Mouse (Mus musculus) heart, embryonic 10.5 days (tissue): ENCODE measurements around the gene Bicd2. TPM values are rescaled to one million over a fixed set of nuclear protein-coding genes. Genes with fewer than 3 reads are reported as not detected.

Experiments used
- DNase-seq: peaks from one replicate; pipeline ENCODE4 v3.0.0-alpha.2; 2017; ENCODE audit warnings: low spot score
- H3K27ac ChIP-seq: fragments of 300-500 bp; sonication (generic); 2 replicates; pipeline ENCODE4 v1.5.1; 2016; ENCODE audit warnings: mild to moderate bottlenecking
- H3K27me3 ChIP-seq: fragments of 300-500 bp; sonication (generic); 2 replicates; pipeline ENCODE4 v1.6.1; 2016; ENCODE audit warnings: mild to moderate bottlenecking; ENCODE audit not compliant: poor library complexity, insufficient read depth, severe bottlenecking
- H3K36me3 ChIP-seq: fragments of 300-500 bp; sonication (generic); 2 replicates; pipeline ENCODE4 v1.6.1; 2016; ENCODE audit warnings: mild to moderate bottlenecking, moderate library complexity
- H3K4me1 ChIP-seq: fragments of 300-500 bp; sonication (generic); 2 replicates; pipeline ENCODE4 v1.6.1; 2016; ENCODE audit warnings: mild to moderate bottlenecking
- H3K4me3 ChIP-seq: fragments of 300-500 bp; sonication (generic); 2 replicates; pipeline ENCODE4 v1.5.1; 2016; ENCODE audit warnings: mild to moderate bottlenecking, moderate library complexity
- H3K9me3 ChIP-seq: fragments of 300-500 bp; sonication (generic); 2 replicates; pipeline ENCODE4 v1.6.1; 2016; ENCODE audit warnings: mild to moderate bottlenecking, moderate library complexity
- WGBS: fragments of 180-500 bp; shearing (Covaris S2); methylation state at CpG from one replicate; pipeline ENCODE4 v1.1.7; 2016; 5-methylcytosine and 5-hydroxymethylcytosine counted together
- polyA plus RNA-seq: library from polyadenylated mRNA; unstranded; fragments of >200 nt; fragmentation: Nextera tagmentation; extraction: Ambion mirVana; gene quantifications from 2 replicates; pipeline ENCODE4 v1.2.1, GENCODE M21; 2016

The Bicd2 gene
- polyA plus RNA-seq, 1 experiment from 2014 or later, result 37.5 TPM

GRCm38 (mm10) chr13:49335077-49335982 is 6.1 kb upstream of the Bicd2 start:
- Histone ChIP-seq H3K27me3 (no peaks in the 10 kb centered on the region), H3K4me1 (peaks cover under 1% of the 10 kb centered on the region), H3K9me3 (no peaks in the 10 kb centered on the region), H3K36me3 (no peaks in the 10 kb centered on the region), H3K27ac (no peak overlapping the region), H3K4me3 (no peak overlapping the region)
- 84% methylated on average over 12 of the region's 12 CpGs for whole genome bisulfite sequencing
- DNase-seq, result no peak

- Histone ChIP-seq H3K4me1 (peaks cover 29% of the 10 kb centered on the region), H3K4me3 (no peak overlapping the region), H3K9me3 (no peaks in the 10 kb centered on the region), H3K36me3 (no peaks in the 10 kb centered on the region), H3K27ac (no peak overlapping the region), H3K27me3 (no peaks in the 10 kb centered on the region)
- 64% methylated on average over 7 of the region's 7 CpGs for WGBS
- DNase-seq, result no peak
Observed at GRCm38 (mm10) chr13:49338893-49339546, 2.4 kb upstream of the Bicd2 start.

GRCm38 (mm10) chr13:49341831-49342722 is 692 bp downstream of the Bicd2 start:
- DNase-seq, result no peak
- Histone ChIP-seq H3K36me3 (no peaks in the 10 kb centered on the region), H3K27ac (peak overlapping the region; percentile 95), H3K4me3 (peak overlapping the region; percentile 98), H3K27me3 (no peaks in the 10 kb centered on the region), H3K4me1 (peaks cover 57% of the 10 kb centered on the region), H3K9me3 (no peaks in the 10 kb centered on the region)
- 8% methylated on average over 25 of the region's 25 CpGs for WGBS

- Histone ChIP-seq H3K4me3 (peak overlapping the region; percentile 98), H3K4me1 (peaks cover 63% of the 10 kb centered on the region), H3K27me3 (no peaks in the 10 kb centered on the region), H3K9me3 (no peaks in the 10 kb centered on the region), H3K27ac (no peak overlapping the region), H3K36me3 (no peaks in the 10 kb centered on the region)
- no peak for DNase-seq
Observed at GRCm38 (mm10) chr13:49342723-49343100, 1.3 kb downstream of the Bicd2 start.

GRCm38 (mm10) chr13:49344567-49344966 is 3.2 kb downstream of the Bicd2 start:
- 81% methylated on average over 8 of the region's 8 CpGs for WGBS
- Histone ChIP-seq H3K27ac (peak overlapping the region; percentile 50; the same call in 1 of the 2 replicates), H3K36me3 (no peaks in the 10 kb centered on the region), H3K4me1 (peaks cover 80% of the 10 kb centered on the region), H3K4me3 (no peak overlapping the region), H3K27me3 (no peaks in the 10 kb centered on the region), H3K9me3 (no peaks in the 10 kb centered on the region)
- DNase-seq, result no peak

GRCm38 (mm10) chr13:49345476-49345875 is 4.1 kb downstream of the Bicd2 start:
- Histone ChIP-seq H3K27ac (peak overlapping the region; percentile 50), H3K27me3 (no peaks in the 10 kb centered on the region), H3K36me3 (no peaks in the 10 kb centered on the region), H3K9me3 (no peaks in the 10 kb centered on the region), H3K4me3 (peak overlapping the region; percentile 28; the same call in 1 of the 2 replicates), H3K4me1 (peaks cover 83% of the 10 kb centered on the region)
- 51% methylated on average over 2 of the region's 2 CpGs for whole genome bisulfite sequencing
- peak; percentile 79 for DNase-seq

- Histone ChIP-seq H3K27ac (no peak overlapping the region), H3K36me3 (no peaks in the 10 kb centered on the region), H3K4me3 (no peak overlapping the region), H3K9me3 (no peaks in the 10 kb centered on the region), H3K27me3 (no peaks in the 10 kb centered on the region), H3K4me1 (peaks cover 88% of the 10 kb centered on the region)
- DNase-seq, result no peak
- WGBS, result 76% methylated on average over 2 of the region's 2 CpGs
Observed at GRCm38 (mm10) chr13:49348522-49348921, 7.1 kb downstream of the Bicd2 start.

GRCm38 (mm10) chr13:49349335-49349734 is 8.0 kb downstream of the Bicd2 start:
- peaks cover 88% of the 10 kb centered on the region for H3K4me1 ChIP-seq
- no peak overlapping the region for H3K27ac ChIP-seq

GRCm38 (mm10) chr13:49349836-49350505 is 8.6 kb downstream of the Bicd2 start:
- DNase-seq, result no peak
- no peaks in the 10 kb centered on the region for H3K36me3 ChIP-seq
- 87% methylated on average over 6 of the region's 6 CpGs for WGBS
- no peaks in the 10 kb centered on the region for H3K27me3 ChIP-seq
- H3K9me3 ChIP-seq, result no peaks in the 10 kb centered on the region
- no peak overlapping the region for H3K4me3 ChIP-seq
- H3K27ac ChIP-seq, result no peak overlapping the region
- H3K4me1 ChIP-seq, result peaks cover 82% of the 10 kb centered on the region

More at GRCm38 (mm10) chr13:49349335-49349734, 8.0 kb downstream of the Bicd2 start:
- no peaks in the 10 kb centered on the region for H3K27me3 ChIP-seq
- no peaks in the 10 kb centered on the region for H3K36me3 ChIP-seq
- no peak overlapping the region for H3K4me3 ChIP-seq
- H3K9me3 ChIP-seq, result no peaks in the 10 kb centered on the region
- 85% methylated on average over 4 of the region's 4 CpGs for WGBS
- DNase-seq, result no peak

- 77% methylated on average over 3 of the region's 3 CpGs for WGBS
- Histone ChIP-seq H3K27me3 (no peaks in the 10 kb centered on the region), H3K9me3 (no peaks in the 10 kb centered on the region), H3K27ac (peak overlapping the region; percentile 26; the same call in 1 of the 2 replicates), H3K4me1 (peaks cover 64% of the 10 kb centered on the region), H3K4me3 (no peak overlapping the region), H3K36me3 (peaks cover 6% of the 10 kb centered on the region; the same call in 1 of the 2 replicates)
- no peak for DNase-seq
Observed at GRCm38 (mm10) chr13:49352581-49353159, 11.3 kb downstream of the Bicd2 start.

GRCm38 (mm10) chr13:49353422-49353821 is 12.0 kb downstream of the Bicd2 start:
- Histone ChIP-seq H3K4me3 (no peak overlapping the region), H3K36me3 (peaks cover 12% of the 10 kb centered on the region; the same call in 1 of the 2 replicates), H3K27ac (0 out of 2 replicates have a peak overlapping the region, but pooled peaks have one; percentile 2), H3K4me1 (peaks cover 64% of the 10 kb centered on the region), H3K27me3 (no peaks in the 10 kb centered on the region), H3K9me3 (no peaks in the 10 kb centered on the region)
- no peak for DNase-seq
